Mouse (Mus musculus) heart, postnatal 0 days (tissue): ENCODE data around the gene Casp9. TPM values are rescaled to one million over a fixed set of nuclear protein-coding genes. Genes with fewer than 3 reads are reported as not detected.

Experiments used
- ATAC-seq: fragments of 200-750 bp; cut with Nextera tagmentation; 2 replicates; pipeline ENCODE4 v1.8.0; 2017; ENCODE audit warnings: low read depth, moderate number of reproducible peaks, moderate library complexity; ENCODE audit not compliant: insufficient read depth
- DNase-seq: peaks from one replicate; pipeline ENCODE4 v3.0.0-alpha.2; 2016; ENCODE audit warnings: low spot score
- H3K27ac ChIP-seq: fragments of 300-500 bp; sonication (generic); 2 replicates; pipeline ENCODE4 v1.5.1; 2014; ENCODE audit warnings: low read depth, mild to moderate bottlenecking
- H3K27me3 ChIP-seq: fragments of 300-500 bp; sonication (generic); 2 replicates; pipeline ENCODE4 v1.6.1; 2014; ENCODE audit warnings: low read length, mixed read lengths; ENCODE audit not compliant: control insufficient read depth, insufficient read depth
- H3K36me3 ChIP-seq: fragments of 300-500 bp; sonication (generic); replicated peaks from 2 replicates; pipeline ENCODE4 v1.6.1; 2014; ENCODE audit warnings: low read length, mixed read lengths; ENCODE audit not compliant: control insufficient read depth, insufficient read depth
- H3K4me1 ChIP-seq: fragments of 300-500 bp; sonication (generic); 2 replicates; pipeline ENCODE4 v1.6.1; 2014; ENCODE audit warnings: antibody characterized with exemption; ENCODE audit not compliant: control insufficient read depth, insufficient read depth
- H3K4me2 ChIP-seq: fragments of 300-500 bp; sonication (generic); 2 replicates; pipeline ENCODE4 v1.6.1; 2014; ENCODE audit warnings: low read depth, mild to moderate bottlenecking, low read length, moderate library complexity
- H3K4me3 ChIP-seq: fragments of 300-500 bp; sonication (generic); 2 replicates; pipeline ENCODE4 v1.5.1; 2014; ENCODE audit warnings: low read depth, low read length
- H3K9ac ChIP-seq: fragments of 300-500 bp; sonication (generic); replicated peaks from 2 replicates; pipeline ENCODE4 v1.6.1; 2014; ENCODE audit warnings: low read depth, low read length, mixed read lengths
- H3K9me3 ChIP-seq: fragments of 300-500 bp; sonication (generic); replicated peaks from 2 replicates; pipeline ENCODE4 v1.6.1; 2016; ENCODE audit warnings: low read length; ENCODE audit not compliant: control insufficient read depth
- CTCF ChIP-seq: IDR thresholded peaks from 2 replicates; pipeline ENCODE4 v1.5.1; 2016; ENCODE audit warnings: antibody characterized with exemption, control low read depth, low read depth
- EP300 ChIP-seq: IDR thresholded peaks from 2 replicates; pipeline ENCODE4 v1.6.1; 2016; ENCODE audit warnings: antibody characterized with exemption, low read depth
- WGBS: fragments of 180-500 bp; shearing (Covaris S2); extraction: QIAGEN DNeasy Blood & Tissue Kit; methylation state at CpG from one replicate; pipeline ENCODE4 v1.1.7; 2014; 5-methylcytosine and 5-hydroxymethylcytosine counted together
- polyA plus RNA-seq: library from polyadenylated mRNA; unstranded; fragments of >200 nt; fragmentation: Nextera tagmentation; extraction: Ambion mirVana; gene quantifications from 2 replicates; pipeline ENCODE4 v1.2.1, GENCODE M21; 2015
- total RNA-seq: library from RNA; depleted of rRNA; stranded (reverse); fragments of >200 nt; gene quantifications from 2 replicates; pipeline ENCODE4 v1.2.3, GENCODE M21; 2014; ENCODE audit warnings: low replicate concordance; rRNA removed

Casp9 gene
- total and polyA plus RNA-seq, 2 experiments from 2014 or later = 12.8 to 26.0 TPM

- peaks cover 25% of the 10 kb centered on the region for H3K4me1 ChIP-seq
- no peak for ATAC-seq
- 95% methylated on average over 8 of the region's 8 CpGs for WGBS
Measured at GRCm38 (mm10) chr4:141864506-141864905, 71.1 kb downstream of the Casp9 start.

GRCm38 (mm10) chr4:141865006-141865405 is 71.6 kb downstream of the Casp9 start:
- H3K4me1 ChIP-seq = peaks cover 30% of the 10 kb centered on the region
- H3K9me3 ChIP-seq = no peaks in the 10 kb centered on the region
- no peak overlapping the region for H3K9ac ChIP-seq
- no peak overlapping the region for H3K4me3 ChIP-seq
- DNase-seq = no peak
- 87% methylated on average over 5 of the region's 5 CpGs for WGBS
- no peak overlapping the region for H3K4me2 ChIP-seq
- ATAC-seq = no peak
- H3K27me3 ChIP-seq = no peaks in the 10 kb centered on the region
- no peak overlapping the region for H3K27ac ChIP-seq
- no peak for TF ChIP-seq EP300
- peaks cover 11% of the 10 kb centered on the region for H3K36me3 ChIP-seq

More at GRCm38 (mm10) chr4:141864506-141864905, 71.1 kb downstream of the Casp9 start:
- no peak overlapping the region for H3K4me3 ChIP-seq
- H3K27ac ChIP-seq = no peak overlapping the region
- no peaks in the 10 kb centered on the region for H3K27me3 ChIP-seq
- H3K9me3 ChIP-seq = no peaks in the 10 kb centered on the region
- peaks cover 16% of the 10 kb centered on the region for H3K36me3 ChIP-seq
- no peak overlapping the region for H3K4me2 ChIP-seq
- no peak for DNase-seq
- no peak for TF ChIP-seq CTCF
- TF ChIP-seq EP300 = no peak
- no peak overlapping the region for H3K9ac ChIP-seq

Other genes starting within 250 kb of the Casp9 start
- gene Fblim1, start 187.5 kb upstream of the Casp9 start, total RNA-seq = 48.3 and 61.5 TPM in 2 replicates
- 47.1 and 57.5 TPM in 2 replicates for gene Fblim1, start 187.5 kb upstream of the Casp9 start, polyA plus RNA-seq
- gene Tmem82, start 175.0 kb upstream of the Casp9 start, total RNA-seq = 0.89 and 6.1 TPM in 2 replicates
- 6.8 and 7.3 TPM in 2 replicates for gene Tmem82, start 175.0 kb upstream of the Casp9 start, polyA plus RNA-seq
- 12.8 and 56.2 TPM in 2 replicates for gene Slc25a34, start 169.8 kb upstream of the Casp9 start, total RNA-seq
- gene Slc25a34, start 169.8 kb upstream of the Casp9 start, polyA plus RNA-seq = 17.9 and 20.6 TPM in 2 replicates
- gene Plekhm2, start 128.7 kb upstream of the Casp9 start, total RNA-seq = 43.3 and 52.9 TPM in 2 replicates
- gene Plekhm2, start 128.7 kb upstream of the Casp9 start, polyA plus RNA-seq = 5.6 and 7.0 TPM in 2 replicates
- 2.1 and 11.9 TPM in 2 replicates for gene Rsc1a1, start 108.0 kb upstream of the Casp9 start, total RNA-seq
- not detected in 2 replicates for gene Rsc1a1, start 108.0 kb upstream of the Casp9 start, polyA plus RNA-seq
- 28.2 and 32.8 TPM in 2 replicates for gene Ddi2, start 70.2 kb upstream of the Casp9 start, total RNA-seq
- 10.9 and 11.5 TPM in 2 replicates for gene Ddi2, start 70.2 kb upstream of the Casp9 start, polyA plus RNA-seq
- gene Agmat, start 46.9 kb upstream of the Casp9 start, total RNA-seq = 1.5 TPM in 1 of 2 replicates, not detected in the other
- 0.82 and 1.1 TPM in 2 replicates for gene Agmat, start 46.9 kb upstream of the Casp9 start, polyA plus RNA-seq
- gene Dnajc16, start 2.7 kb upstream of the Casp9 start, total RNA-seq = 10.2 and 12.3 TPM in 2 replicates
- 3.7 and 4.5 TPM in 2 replicates for gene Dnajc16, start 2.7 kb upstream of the Casp9 start, polyA plus RNA-seq
- gene Cela2a, start 32.5 kb downstream of the Casp9 start, total RNA-seq = 2.1 TPM in 1 of 2 replicates, not detected in the other
- 0.20 and 0.21 TPM in 2 replicates for gene Cela2a, start 32.5 kb downstream of the Casp9 start, polyA plus RNA-seq
- not detected in 2 replicates for gene Ctrc, start 52.7 kb downstream of the Casp9 start, total RNA-seq
- not detected in 2 replicates for gene Ctrc, start 52.7 kb downstream of the Casp9 start, polyA plus RNA-seq
- gene Efhd2, start 81.3 kb downstream of the Casp9 start, total RNA-seq = 42.7 and 42.9 TPM in 2 replicates
- 54.5 and 56.9 TPM in 2 replicates for gene Efhd2, start 81.3 kb downstream of the Casp9 start, polyA plus RNA-seq
- 3.3 TPM in 1 of 2 replicates, not detected in the other for gene Fhad1, start 221.5 kb downstream of the Casp9 start, total RNA-seq
- 1.5 and 2.7 TPM in 2 replicates for gene Fhad1, start 221.5 kb downstream of the Casp9 start, polyA plus RNA-seq